Mouse (Mus musculus): ENCODE results near the gene Agpat2. TPM values are rescaled to one million over a fixed set of nuclear protein-coding genes. Genes with fewer than 3 reads are reported as not detected.

The Agpat2 gene
- polyA plus RNA-seq, 1 experiment from 2014 or later: 8.7 TPM

DNA sequence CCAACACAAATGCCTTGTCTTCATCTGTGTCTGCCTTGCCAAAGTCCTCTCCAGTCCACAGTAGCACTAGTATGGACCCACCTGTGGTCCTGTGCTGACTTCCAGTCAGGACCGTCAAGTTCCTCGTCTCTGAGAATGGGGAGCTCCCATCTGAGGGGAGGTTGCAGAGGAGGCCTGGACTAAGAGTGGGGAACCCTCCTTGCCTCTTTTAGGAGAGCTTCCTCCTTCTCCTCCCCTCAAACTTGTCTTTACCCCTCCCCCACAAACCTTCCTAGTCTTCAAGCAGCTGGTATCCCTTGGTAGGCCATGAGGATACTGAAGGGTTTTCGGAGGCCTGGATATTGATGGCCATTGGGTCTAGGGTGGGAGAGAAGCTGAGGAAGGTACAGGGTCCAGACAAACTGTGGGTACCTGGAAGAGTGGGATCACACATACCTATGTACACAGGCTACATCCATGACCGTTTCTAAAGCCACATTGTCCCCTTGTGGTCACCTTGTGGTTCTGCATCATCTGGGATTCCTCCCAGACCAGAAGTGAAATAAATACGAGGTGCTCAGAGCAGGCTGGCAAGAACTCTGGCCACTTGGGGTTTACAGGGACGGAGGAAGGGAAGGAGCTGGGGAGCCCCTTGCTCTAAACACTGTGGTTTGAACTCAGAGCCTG, 42.7 kb downstream of the Agpat2 start:
- DNase-seq (ENCODE audit: low spot score) (peak; percentile 77), ATAC-seq (replicated peaks; ENCODE audit: insufficient number of reproducible peaks, low FRiP score, low TSS enrichment, low read depth) (peak; percentile 71; the same call in 1 of the 2 replicates)
- no peak overlapping the region for H3K27ac ChIP-seq (replicated peaks; ENCODE audit: low read depth, low read length)
- H3K4me3 ChIP-seq (ENCODE audit: low read depth, low read length): no peak overlapping the region
- no peaks in the 10 kb centered on the region; the same call in 1 of the 2 replicates for H3K4me1 ChIP-seq (ENCODE audit: control insufficient read depth, insufficient read depth, low read length)
- 40% methylated on average over 6 of the region's 6 CpGs for WGBS
- no peaks in the 10 kb centered on the region for H3K9me3 ChIP-seq (replicated peaks; ENCODE audit: control insufficient read depth, low read length)
- H3K36me3 ChIP-seq (replicated peaks; ENCODE audit: control insufficient read depth, insufficient read depth, low read depth, low read length): no peaks in the 10 kb centered on the region
- H3K9ac ChIP-seq (replicated peaks; ENCODE audit: low read length): no peak overlapping the region
- no peaks in the 10 kb centered on the region for H3K27me3 ChIP-seq (ENCODE audit: control insufficient read depth, insufficient read depth, low read length)
- H3K4me2 ChIP-seq (ENCODE audit: low read depth, low read length): no peak overlapping the region

DNA sequence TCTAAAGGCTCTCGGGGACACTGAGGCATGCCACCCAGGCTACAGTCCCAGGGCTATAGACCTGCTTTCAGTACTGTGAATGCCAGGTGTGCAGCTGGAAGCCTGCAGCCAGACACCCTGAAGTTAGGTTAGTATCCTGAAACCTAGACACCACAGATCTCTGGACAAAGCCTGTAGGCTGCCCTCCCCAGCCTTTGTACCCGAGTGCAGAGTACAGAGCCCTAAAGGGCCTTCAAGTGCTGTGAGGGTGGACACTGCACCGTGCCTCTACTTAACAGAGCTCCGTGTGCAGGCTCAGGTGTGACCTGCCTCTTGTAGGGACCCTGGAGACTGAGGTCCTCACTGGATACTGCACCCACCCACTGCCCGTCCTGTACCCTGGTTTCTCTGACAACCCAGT, 43.7 kb downstream of the Agpat2 start:
- ATAC-seq (replicated peaks; ENCODE audit: insufficient number of reproducible peaks, low FRiP score, low TSS enrichment, low read depth) (no peak), DNase-seq (ENCODE audit: low spot score) (no peak)
- WGBS: 82% methylated on average over 5 of the region's 5 CpGs
- Histone ChIP-seq H3K4me2 (ENCODE audit: low read depth, low read length) (no peak overlapping the region), H3K9me3 (replicated peaks; ENCODE audit: control insufficient read depth, low read length) (no peaks in the 10 kb centered on the region), H3K36me3 (replicated peaks; ENCODE audit: control insufficient read depth, insufficient read depth, low read depth, low read length) (no peaks in the 10 kb centered on the region), H3K27ac (replicated peaks; ENCODE audit: low read depth, low read length) (no peak overlapping the region), H3K9ac (replicated peaks; ENCODE audit: low read length) (no peak overlapping the region), H3K4me3 (ENCODE audit: low read depth, low read length) (no peak overlapping the region), H3K4me1 (ENCODE audit: control insufficient read depth, insufficient read depth, low read length) (no peaks in the 10 kb centered on the region; the same call in 1 of the 2 replicates), H3K27me3 (ENCODE audit: control insufficient read depth, insufficient read depth, low read length) (no peaks in the 10 kb centered on the region)

GRCm38 (mm10) chr2:26556535-26556993, 47.7 kb downstream of the Agpat2 start:
- 65% methylated on average over 4 of the region's 4 CpGs for WGBS
- no peak overlapping the region for H3K4me2 ChIP-seq (ENCODE audit: low read depth, low read length)
- no peak overlapping the region for H3K27ac ChIP-seq (replicated peaks; ENCODE audit: low read depth, low read length)
- H3K36me3 ChIP-seq (replicated peaks; ENCODE audit: control insufficient read depth, insufficient read depth, low read depth, low read length): no peaks in the 10 kb centered on the region
- no peaks in the 10 kb centered on the region; the same call in 1 of the 2 replicates for H3K4me1 ChIP-seq (ENCODE audit: control insufficient read depth, insufficient read depth, low read length)
- ATAC-seq (replicated peaks; ENCODE audit: insufficient number of reproducible peaks, low FRiP score, low TSS enrichment, low read depth) (no peak), DNase-seq (ENCODE audit: low spot score) (no peak)
- no peaks in the 10 kb centered on the region for H3K27me3 ChIP-seq (ENCODE audit: control insufficient read depth, insufficient read depth, low read length)
- no peaks in the 10 kb centered on the region for H3K9me3 ChIP-seq (replicated peaks; ENCODE audit: control insufficient read depth, low read length)
- no peak overlapping the region for H3K4me3 ChIP-seq (ENCODE audit: low read depth, low read length)
- no peak overlapping the region for H3K9ac ChIP-seq (replicated peaks; ENCODE audit: low read length)

DNA sequence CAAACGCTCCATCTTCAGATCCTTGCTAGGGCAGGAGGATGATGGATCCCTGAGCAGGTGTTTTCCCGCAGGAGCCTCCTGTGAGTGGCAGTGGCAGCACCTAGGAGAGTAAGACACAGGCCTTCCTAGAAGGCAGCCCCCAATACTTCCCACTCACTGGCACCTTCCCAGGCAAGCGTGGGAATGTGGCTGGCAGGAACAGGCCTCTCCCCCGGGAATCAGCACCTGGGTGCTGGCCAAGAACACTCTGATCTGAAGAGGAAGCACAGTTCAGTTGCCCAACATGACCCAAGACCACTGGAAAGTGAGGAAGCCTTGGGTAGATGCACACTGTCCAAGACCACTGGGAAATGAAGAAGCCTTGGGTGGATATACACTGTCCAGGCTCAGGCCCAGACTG, 49.1 kb downstream of the Agpat2 start:
- Histone ChIP-seq H3K9me3 (replicated peaks; ENCODE audit: control insufficient read depth, low read length) (no peaks in the 10 kb centered on the region), H3K36me3 (replicated peaks; ENCODE audit: control insufficient read depth, insufficient read depth, low read depth, low read length) (no peaks in the 10 kb centered on the region), H3K4me2 (ENCODE audit: low read depth, low read length) (no peak overlapping the region), H3K9ac (replicated peaks; ENCODE audit: low read length) (no peak overlapping the region), H3K27me3 (ENCODE audit: control insufficient read depth, insufficient read depth, low read length) (no peaks in the 10 kb centered on the region), H3K27ac (replicated peaks; ENCODE audit: low read depth, low read length) (no peak overlapping the region), H3K4me1 (ENCODE audit: control insufficient read depth, insufficient read depth, low read length) (no peaks in the 10 kb centered on the region; the same call in 1 of the 2 replicates), H3K4me3 (ENCODE audit: low read depth, low read length) (no peak overlapping the region)
- ATAC-seq (replicated peaks; ENCODE audit: insufficient number of reproducible peaks, low FRiP score, low TSS enrichment, low read depth): no peak
- no peak for DNase-seq (ENCODE audit: low spot score)
- 83% methylated on average over 4 of the region's 4 CpGs for WGBS

GRCm38 (mm10) chr2:26553904-26554303, 50.3 kb downstream of the Agpat2 start:
- ATAC-seq (replicated peaks; ENCODE audit: insufficient number of reproducible peaks, low FRiP score, low TSS enrichment, low read depth): no peak
- Histone ChIP-seq H3K27me3 (ENCODE audit: control insufficient read depth, insufficient read depth, low read length) (no peaks in the 10 kb centered on the region), H3K4me3 (ENCODE audit: low read depth, low read length) (no peak overlapping the region), H3K9ac (replicated peaks; ENCODE audit: low read length) (no peak overlapping the region), H3K4me2 (ENCODE audit: low read depth, low read length) (no peak overlapping the region), H3K27ac (replicated peaks; ENCODE audit: low read depth, low read length) (0 out of 2 replicates have a peak overlapping the region, but pooled peaks have one; percentile 8), H3K36me3 (replicated peaks; ENCODE audit: control insufficient read depth, insufficient read depth, low read depth, low read length) (no peaks in the 10 kb centered on the region), H3K4me1 (ENCODE audit: control insufficient read depth, insufficient read depth, low read length) (no peaks in the 10 kb centered on the region), H3K9me3 (replicated peaks; ENCODE audit: control insufficient read depth, low read length) (no peaks in the 10 kb centered on the region)
- 79% methylated on average over 9 of the region's 9 CpGs for WGBS
- peak; percentile 25 for DNase-seq (ENCODE audit: low spot score)

DNA sequence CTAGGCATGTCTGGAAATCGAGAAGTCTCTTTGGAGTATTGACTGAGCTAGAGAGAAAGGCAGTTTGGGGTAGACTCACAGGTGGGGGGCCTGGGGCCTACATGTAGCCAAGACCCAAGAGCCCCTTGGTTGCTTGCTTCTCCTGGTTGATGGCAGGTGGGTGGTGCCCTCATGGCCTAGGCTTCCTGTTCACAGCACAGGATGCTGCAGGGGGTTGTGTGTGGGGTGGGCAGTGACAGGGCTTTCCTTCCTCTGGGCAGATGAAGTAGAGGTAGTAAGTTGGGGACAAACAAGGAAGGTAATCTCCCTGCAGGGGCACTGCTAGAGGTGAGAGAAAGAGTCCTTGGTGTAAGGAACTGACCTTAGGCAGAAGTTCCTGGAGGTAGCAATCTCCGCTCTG, 52.2 kb downstream of the Agpat2 start:
- H3K27me3 ChIP-seq (ENCODE audit: control insufficient read depth, insufficient read depth, low read length): no peaks in the 10 kb centered on the region
- no peak for ATAC-seq (replicated peaks; ENCODE audit: insufficient number of reproducible peaks, low FRiP score, low TSS enrichment, low read depth)
- no peak overlapping the region for H3K27ac ChIP-seq (replicated peaks; ENCODE audit: low read depth, low read length)
- WGBS: 87% methylated on average over 2 of the region's 2 CpGs
- no peak overlapping the region for H3K4me3 ChIP-seq (ENCODE audit: low read depth, low read length)
- H3K9me3 ChIP-seq (replicated peaks; ENCODE audit: control insufficient read depth, low read length): no peaks in the 10 kb centered on the region
- no peak for DNase-seq (ENCODE audit: low spot score)
- no peak overlapping the region; the same call in 1 of the 2 replicates for H3K9ac ChIP-seq (replicated peaks; ENCODE audit: low read length)
- no peaks in the 10 kb centered on the region for H3K36me3 ChIP-seq (replicated peaks; ENCODE audit: control insufficient read depth, insufficient read depth, low read depth, low read length)
- no peaks in the 10 kb centered on the region for H3K4me1 ChIP-seq (ENCODE audit: control insufficient read depth, insufficient read depth, low read length)
- no peak overlapping the region for H3K4me2 ChIP-seq (ENCODE audit: low read depth, low read length)

- no peak for ATAC-seq (replicated peaks; ENCODE audit: insufficient number of reproducible peaks, low FRiP score, low TSS enrichment, low read depth)
These were observed 52.8 kb downstream of the Agpat2 start for GRCm38 (mm10) chr2:26551446-26551845.

GRCm38 (mm10) chr2:26550777-26551176, 53.4 kb downstream of the Agpat2 start:
- H3K27me3 ChIP-seq (ENCODE audit: control insufficient read depth, insufficient read depth, low read length): no peaks in the 10 kb centered on the region
- ATAC-seq (replicated peaks; ENCODE audit: insufficient number of reproducible peaks, low FRiP score, low TSS enrichment, low read depth) (no peak), DNase-seq (ENCODE audit: low spot score) (no peak)
- H3K36me3 ChIP-seq (replicated peaks; ENCODE audit: control insufficient read depth, insufficient read depth, low read depth, low read length): no peaks in the 10 kb centered on the region
- H3K27ac ChIP-seq (replicated peaks; ENCODE audit: low read depth, low read length): no peak overlapping the region
- no peaks in the 10 kb centered on the region for H3K4me1 ChIP-seq (ENCODE audit: control insufficient read depth, insufficient read depth, low read length)
- no peaks in the 10 kb centered on the region for H3K9me3 ChIP-seq (replicated peaks; ENCODE audit: control insufficient read depth, low read length)
- WGBS: 84% methylated on average over 3 of the region's 3 CpGs
- H3K4me3 ChIP-seq (ENCODE audit: low read depth, low read length): no peak overlapping the region
- no peak overlapping the region for H3K9ac ChIP-seq (replicated peaks; ENCODE audit: low read length)
- no peak overlapping the region for H3K4me2 ChIP-seq (ENCODE audit: low read depth, low read length)

More at GRCm38 (mm10) chr2:26551446-26551845, 52.8 kb downstream of the Agpat2 start:
- no peaks in the 10 kb centered on the region for H3K36me3 ChIP-seq (replicated peaks; ENCODE audit: control insufficient read depth, insufficient read depth, low read depth, low read length)
- no peaks in the 10 kb centered on the region for H3K27me3 ChIP-seq (ENCODE audit: control insufficient read depth, insufficient read depth, low read length)
- H3K4me3 ChIP-seq (ENCODE audit: low read depth, low read length): no peak overlapping the region
- no peak overlapping the region for H3K27ac ChIP-seq (replicated peaks; ENCODE audit: low read depth, low read length)
- DNase-seq (ENCODE audit: low spot score): no peak
- no peak overlapping the region for H3K4me2 ChIP-seq (ENCODE audit: low read depth, low read length)
- no peaks in the 10 kb centered on the region for H3K9me3 ChIP-seq (replicated peaks; ENCODE audit: control insufficient read depth, low read length)
- 72% methylated on average over 8 of the region's 8 CpGs for WGBS
- no peak overlapping the region for H3K9ac ChIP-seq (replicated peaks; ENCODE audit: low read length)
- no peaks in the 10 kb centered on the region for H3K4me1 ChIP-seq (ENCODE audit: control insufficient read depth, insufficient read depth, low read length)
